Mouse (Mus musculus) ES-Bruce4 (cell line): ENCODE measurements around the gene Cdkal1.

Experiments used
- CTCF ChIP-seq: IDR thresholded peaks from one replicate; pipeline ENCODE4 v1.8.1; 2011; ENCODE audit warnings: low read depth, low read length
- EP300 ChIP-seq: IDR thresholded peaks from 2 replicates; pipeline ENCODE4 v1.6.1; 2011; ENCODE audit warnings: low read depth, low read length; ENCODE audit not compliant: insufficient read depth
- POLR2A ChIP-seq: IDR thresholded peaks from one replicate; pipeline ENCODE4 v1.8.1; 2011; ENCODE audit warnings: low read length; ENCODE audit not compliant: insufficient read depth

- TF ChIP-seq EP300, result no peak
- no peak for TF ChIP-seq CTCF
- no peak for TF ChIP-seq POLR2A
Measured at GRCm38 (mm10) chr13:29802699-29803098, 52.8 kb downstream of the Cdkal1 start.
